Mouse (Mus musculus) right cerebral cortex, postnatal 25 days (tissue): Measurements from ENCODE around the gene Ckm.
A peak's percentile ranks its signal among the peaks of the same experiment; 100 is the strongest.

ENCODE experiments used
- DNase-seq: peaks from one replicate; pipeline ENCODE4 v3.0.0; 2022

Ckm gene

DNA sequence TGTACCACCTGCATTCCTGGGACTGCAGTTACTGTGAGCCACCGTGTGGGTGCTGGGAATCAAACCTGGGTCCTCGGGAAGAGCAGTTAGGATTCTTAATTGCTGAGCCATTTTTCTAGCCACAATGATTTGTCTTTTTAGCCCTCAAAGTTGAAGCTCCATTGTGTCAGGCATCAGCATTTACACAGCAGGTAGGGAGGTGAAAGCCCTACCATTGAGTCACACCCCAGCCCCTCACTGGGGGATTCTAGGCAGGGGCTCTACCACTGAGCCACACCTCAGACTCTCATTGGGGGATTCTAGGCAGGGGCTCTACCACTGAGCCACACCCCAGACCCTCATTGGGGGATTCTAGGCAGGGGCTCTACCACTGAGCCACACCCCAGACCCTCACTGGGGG, 31.7 kb downstream of the Ckm start:
- DNase-seq: no peak

DNA sequence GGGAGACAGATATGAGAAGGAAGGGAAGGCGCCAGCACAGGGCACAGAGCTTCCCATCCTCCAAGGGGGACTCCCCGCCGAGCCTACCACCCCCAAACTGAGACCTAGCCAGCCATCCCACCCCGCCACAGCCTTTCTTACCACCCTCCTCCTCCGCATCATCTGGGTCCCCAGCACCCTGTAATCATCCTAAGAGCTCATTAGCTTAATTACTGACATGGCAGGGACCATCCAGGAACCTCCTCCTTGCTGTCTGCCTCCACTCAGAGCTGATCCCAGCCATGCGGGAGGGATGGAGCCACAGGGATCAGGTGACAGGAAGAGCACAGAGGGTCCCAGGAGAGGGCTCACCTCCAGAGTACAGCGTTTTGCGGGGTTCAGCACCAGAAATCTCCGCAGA, 32.5 kb downstream of the Ckm start:
- DNase-seq: no peak

DNA sequence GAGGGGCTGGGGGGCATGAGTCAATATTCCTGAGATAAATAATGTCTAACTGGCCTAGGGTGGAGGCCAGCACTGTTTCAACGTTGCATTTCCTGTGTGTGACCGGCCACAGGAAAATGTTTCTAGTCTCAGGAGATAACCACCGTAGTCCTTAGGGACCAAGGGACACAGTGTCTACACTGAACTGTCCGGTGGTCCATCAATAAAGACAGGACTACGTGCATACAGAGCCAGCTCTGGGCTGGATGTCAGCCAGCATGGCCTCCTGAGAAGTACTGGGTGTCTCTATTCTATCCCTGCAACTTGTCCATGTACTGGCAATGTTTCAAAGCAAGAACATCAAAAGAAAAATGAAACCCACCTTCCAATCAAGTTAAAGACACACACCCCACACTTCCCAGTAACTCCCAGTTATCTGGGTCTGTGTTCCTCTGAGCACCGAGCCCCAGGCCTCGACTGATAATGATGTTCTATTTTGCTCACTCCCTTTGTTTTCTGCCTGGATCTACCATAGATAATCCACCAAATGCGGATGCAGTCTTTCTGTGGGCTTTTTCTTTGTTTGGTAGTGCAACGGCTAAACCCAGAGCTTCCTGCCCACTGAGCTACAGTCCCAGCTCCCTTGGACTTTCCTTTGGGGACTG, 37.0 kb downstream of the Ckm start:
- no peak for DNase-seq

DNA sequence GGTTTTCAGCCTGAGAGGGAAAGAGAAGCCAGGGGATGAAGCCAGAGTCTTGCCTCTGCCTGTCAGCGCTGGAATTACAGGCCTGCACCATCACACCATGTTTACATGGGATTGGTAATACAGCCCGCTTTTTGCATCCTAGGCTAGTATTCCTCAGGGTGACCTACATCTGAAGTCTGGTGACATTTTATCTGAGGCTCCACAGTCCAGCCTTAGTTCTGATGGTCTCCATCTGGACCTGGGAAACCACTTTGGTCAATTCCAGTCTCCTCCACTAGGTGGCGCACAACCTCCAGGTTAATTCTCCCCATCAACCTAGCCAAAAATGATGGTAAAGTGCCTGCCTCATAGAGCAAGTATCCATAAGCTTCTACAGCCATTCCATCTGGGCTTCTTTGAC, 38.8 kb downstream of the Ckm start:
- peak; percentile 79 for DNase-seq

DNA sequence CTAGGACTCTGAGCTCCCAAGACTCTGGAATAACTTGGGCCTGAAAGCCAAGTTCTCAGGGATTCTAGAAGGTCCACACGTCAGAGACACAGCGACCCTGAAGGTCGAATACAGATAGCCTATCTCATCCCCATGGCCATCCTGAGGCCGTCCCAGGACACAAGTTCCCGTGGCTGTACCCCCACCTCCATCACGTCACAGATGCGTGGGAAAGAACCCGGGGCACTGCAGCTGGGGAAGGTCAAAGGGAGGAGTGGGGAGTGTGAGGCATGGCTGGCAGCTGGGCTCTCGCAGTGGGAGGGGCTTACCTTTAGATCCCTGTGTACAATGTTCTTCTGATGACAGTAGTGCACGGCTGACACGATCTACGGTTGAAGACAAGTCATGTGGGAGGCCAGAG, 40.2 kb downstream of the Ckm start:
- DNase-seq: no peak

DNA sequence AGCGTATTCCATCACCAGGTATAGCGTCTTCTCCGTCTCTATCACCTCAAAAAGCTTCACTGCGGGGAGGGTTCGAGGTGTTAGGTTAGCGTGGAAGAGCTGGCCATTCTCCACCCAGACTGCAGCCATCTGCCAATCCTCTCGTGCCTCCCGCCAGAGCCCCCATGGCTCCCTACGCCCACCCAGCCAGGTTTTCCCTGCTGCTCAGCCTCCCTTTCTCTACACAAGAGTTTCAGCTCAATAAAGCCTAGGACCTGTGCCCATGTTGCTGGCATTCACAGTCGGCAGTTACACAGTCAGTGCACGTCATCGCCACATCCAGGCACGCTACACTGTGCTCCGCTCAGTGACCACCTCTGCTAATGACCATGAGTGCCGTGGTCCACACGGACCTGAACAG, 43.1 kb downstream of the Ckm start:
- DNase-seq: no peak

DNA sequence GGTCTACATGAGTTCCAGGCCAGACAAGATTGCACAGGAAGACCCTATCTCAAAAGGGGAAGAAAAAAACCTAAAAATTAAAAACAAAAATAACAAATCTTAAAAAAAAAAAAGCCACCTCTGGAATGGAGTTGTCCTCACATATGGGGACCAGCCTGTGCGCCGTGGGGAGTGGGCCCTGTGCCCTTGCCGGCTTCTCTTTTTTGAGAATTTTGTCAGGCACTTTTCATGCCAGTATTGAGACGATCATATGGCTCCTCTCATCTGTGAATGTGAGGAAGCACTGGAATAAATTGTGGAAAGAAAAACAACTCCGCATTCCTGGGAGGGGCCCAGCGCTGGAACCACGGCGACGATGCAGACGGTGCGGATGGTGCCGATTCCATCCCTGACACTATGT, 44.6 kb downstream of the Ckm start:
- no peak for DNase-seq

DNA sequence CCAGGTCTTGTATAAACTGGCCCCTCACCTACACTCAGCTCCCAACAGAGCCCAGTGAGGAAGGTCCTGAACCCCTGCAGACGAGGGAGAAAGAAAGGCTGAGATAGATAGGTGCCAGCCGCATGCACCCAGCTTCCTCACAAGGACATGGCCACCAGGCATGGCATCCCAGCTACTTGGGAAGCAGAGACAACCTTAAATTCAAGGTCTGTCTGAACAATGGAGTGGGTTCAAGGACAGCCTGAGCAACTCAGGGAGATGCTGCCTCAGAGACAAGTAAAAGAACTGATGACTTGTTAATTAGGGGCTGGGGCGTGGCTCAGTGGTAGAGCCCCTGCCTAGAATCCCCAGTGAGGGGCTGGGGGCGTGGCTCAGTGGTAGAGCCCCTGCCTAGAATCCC, 50.6 kb downstream of the Ckm start:
- DNase-seq: no peak

DNA sequence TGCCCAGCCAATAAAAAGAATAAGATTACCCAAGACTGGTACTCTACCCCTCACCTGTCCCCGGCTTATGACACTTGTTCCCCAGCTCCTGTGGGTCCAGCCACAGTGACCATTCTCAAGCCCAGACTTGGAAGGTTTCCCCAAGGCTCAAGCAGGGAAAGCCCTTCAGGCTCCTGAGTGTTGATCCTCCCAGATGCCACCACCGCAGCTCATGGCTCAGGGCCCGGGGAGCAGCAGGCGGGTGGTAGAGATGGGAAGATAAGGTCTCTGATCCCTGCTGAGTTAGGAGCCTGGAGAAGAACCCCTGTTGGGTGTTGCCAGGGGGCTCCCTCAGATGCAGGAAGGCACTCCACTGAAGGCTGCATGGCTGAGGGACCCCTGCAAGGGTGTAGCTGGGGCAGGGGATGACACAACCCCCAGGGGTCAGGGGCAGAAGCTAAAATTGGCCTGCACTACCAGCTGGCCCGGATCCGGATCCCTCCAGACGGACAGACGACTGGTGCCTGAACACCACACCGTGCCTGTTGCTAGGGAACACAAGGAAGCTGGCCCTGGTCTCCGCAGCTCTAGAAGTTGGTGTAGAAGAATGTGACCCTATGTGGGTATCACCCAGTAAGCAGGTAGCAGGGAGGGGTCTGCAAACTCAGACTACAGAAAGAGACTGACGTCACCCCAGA, 51.4 kb downstream of the Ckm start:
- DNase-seq: no peak

DNA sequence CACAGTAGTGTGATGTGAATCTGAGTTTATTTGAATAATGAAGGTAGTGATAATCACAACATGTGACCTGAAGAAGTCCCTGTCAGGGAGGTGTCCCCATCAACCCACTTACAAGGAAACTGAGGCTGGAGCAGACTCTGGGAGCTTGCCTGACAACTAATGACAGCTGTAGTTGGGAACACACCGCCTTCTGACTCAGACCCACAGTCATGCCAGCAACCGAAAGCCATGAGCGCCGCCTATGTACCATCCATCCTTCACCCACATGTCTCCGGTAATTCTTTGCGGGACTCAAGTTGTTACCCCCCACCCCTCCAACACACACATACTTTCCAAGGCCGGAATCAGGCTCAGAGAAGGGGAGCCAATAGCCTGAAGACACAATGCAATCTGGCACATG, 52.1 kb downstream of the Ckm start:
- no peak for DNase-seq

DNA sequence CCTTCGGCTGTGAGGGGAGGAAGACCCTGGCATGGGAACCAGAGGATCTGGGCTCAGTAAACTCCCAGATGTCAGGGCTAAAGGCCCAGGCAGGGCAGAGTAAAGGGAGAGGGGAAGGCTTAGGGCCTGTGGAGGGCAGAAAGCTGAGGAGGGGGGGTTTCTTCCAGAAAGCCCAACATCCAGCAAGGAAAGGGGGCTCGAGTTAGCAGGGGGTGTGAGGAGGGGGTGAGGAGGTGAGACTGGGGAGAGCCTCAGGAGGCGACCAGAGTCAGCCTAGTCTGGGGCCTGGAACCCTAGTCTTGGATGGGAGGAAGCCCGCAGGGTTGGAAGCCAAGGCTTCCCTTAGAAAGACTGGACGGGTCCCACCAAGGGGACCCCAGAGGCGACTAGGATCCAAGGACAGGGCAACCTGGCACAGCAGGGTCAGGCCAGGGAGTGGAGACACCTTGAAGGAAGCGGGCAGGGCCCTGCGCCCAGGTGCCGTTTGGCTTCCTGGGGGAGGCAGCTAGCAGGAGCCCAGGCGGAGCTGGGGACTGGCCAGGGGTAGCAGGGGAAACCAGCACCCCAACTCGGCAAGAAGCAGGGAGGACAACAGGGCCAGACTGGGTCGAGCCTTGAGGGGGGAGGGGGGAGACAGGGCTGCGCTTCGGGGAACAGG, 53.0 kb downstream of the Ckm start:
- no peak for DNase-seq

DNA sequence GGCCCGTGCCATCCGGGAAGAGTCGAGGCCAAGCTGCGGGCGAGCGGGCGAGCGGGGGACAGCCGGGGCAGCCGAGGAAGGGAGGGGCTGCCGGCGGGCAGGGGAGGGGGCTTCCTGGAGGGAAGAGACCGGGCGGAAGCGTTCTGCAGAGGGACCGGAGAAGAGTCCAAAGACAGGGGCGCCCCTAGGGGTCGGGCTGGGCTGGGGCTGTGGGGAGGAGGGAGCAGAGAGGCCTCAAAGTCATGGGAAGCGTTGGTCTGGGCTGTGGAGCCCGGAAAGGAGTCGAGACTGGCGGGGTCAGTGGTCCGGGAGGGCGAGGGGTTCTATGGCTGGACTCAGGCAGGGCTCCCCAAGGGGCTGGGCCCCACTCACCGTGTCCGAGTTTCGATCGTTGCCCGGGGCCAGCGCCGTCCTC, 53.5 kb downstream of the Ckm start:
- peak; percentile 52 for DNase-seq

DNA sequence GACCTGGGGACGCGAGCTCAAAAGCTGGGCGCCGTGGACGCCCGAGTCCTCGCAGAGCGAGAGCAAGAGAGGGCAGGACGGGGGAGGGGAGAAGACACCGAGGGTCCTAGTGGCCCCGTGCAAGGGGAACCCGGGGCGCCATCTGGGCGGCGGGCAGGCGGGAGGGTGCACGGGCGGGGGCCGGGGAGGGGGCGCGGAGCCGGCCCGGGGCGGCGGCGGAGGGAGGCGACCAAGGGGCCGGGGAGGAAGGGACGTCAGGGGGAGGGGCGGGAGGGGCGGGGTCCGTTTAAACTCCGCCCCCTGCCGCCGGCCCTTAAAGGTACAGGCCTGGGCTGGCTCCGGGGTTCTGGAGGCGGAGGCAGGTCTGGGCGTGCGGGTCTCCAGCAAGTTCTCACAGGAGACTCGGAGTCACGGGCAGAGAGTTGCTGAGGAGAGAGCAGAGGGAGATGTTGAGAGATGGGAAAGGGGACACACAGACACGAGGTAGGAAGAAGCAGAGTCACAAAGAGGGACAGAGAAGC, 54.1 kb downstream of the Ckm start, which contains the start of gene Mark4:
Mark4 (minus strand) TSS at position 231 of the 521 bp plus-strand sequence.
- peak; percentile 78 for DNase-seq

DNA sequence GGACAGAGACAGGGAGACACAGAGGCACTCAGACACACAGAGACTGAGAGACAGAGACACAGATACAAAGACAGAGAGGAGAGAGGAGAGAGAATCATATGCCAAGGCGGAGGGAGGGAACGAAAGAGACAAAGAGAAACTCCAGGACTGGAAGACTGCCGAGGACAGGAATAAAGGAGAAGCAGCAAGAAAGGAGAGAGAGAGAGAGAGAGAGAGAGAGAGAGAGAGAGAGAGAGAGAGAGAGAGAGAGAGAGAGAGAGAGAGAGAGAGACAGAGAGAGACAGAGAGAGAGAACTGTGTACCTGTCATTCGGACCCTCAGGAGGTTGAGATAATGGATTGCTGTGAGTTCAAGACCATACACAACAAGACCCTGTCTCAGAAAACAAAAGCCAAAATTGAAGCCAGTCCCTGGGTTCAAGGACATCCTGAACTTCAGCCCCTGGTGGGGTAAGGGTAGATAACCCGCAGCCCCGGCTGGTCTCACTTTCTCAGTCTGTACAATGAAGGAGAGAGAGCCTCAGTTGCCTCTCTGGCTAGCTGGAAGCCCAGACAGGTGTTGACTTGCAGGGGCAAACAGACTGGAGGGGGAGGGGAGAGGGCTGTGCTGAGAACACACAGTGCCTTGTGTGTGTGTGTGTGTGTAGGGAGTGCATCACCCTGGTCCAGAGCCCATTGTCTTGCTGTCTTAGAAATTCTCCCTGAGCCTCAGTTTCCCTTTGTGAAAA, 54.7 kb downstream of the Ckm start:
- DNase-seq: no peak

DNA sequence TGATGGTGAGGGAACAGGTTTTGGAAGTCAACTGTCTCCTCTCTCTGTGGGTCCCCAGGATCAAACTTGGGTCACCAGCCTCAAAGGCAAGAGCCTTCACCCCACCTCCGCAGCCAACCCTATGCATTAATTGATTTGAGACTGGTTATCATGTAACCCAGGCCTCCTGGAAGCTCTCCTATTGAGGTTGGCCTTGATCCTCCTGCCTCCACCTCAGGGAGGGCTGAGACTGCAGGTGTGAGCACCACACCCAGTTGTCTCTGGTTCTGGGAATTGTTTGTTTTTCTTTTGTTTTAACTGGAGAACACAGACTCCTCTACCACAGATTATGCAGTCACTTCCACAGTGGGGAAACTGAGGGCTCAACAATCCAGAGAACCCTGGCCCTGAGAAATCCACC, 55.9 kb downstream of the Ckm start:
- no peak for DNase-seq

DNA sequence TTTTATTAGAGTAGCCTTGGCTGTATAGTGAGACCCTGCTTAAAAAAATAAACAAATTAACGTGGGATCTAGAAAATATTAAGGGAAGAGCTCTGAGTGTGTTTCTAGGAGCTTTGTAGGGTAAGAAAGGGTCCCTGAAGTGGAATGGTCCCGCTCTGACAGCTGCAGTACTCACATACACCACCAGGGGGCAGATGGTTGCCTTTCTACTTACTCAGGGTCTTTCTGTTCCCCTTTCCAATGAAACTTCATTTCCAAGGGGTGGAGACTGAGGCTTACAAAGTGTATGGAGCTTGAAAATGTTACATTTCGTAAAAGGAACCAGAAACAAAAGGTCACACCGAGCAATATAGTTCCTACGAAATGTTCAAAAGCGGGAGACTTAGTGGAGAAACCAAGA, 56.9 kb downstream of the Ckm start:
- peak; percentile 60 for DNase-seq

DNA sequence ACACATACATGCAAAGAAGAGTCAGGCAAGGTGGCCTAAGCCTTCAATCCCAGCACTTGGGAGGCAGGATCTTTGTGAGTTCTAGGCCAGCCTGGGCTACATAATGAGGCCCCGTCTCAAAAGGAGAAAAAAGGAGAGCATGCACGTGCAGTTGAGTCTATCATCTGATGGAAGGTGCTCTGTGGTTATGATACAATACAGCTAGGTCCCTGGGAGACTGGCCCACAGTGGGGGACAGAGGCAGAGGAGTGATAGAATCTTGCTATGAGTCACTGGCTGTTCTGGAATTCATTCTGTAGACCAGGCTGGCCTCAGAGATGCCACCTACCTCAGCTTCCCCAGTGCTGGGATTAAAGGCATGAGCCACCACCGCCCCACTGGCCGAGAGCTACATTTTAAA, 57.9 kb downstream of the Ckm start:
- no peak for DNase-seq

DNA sequence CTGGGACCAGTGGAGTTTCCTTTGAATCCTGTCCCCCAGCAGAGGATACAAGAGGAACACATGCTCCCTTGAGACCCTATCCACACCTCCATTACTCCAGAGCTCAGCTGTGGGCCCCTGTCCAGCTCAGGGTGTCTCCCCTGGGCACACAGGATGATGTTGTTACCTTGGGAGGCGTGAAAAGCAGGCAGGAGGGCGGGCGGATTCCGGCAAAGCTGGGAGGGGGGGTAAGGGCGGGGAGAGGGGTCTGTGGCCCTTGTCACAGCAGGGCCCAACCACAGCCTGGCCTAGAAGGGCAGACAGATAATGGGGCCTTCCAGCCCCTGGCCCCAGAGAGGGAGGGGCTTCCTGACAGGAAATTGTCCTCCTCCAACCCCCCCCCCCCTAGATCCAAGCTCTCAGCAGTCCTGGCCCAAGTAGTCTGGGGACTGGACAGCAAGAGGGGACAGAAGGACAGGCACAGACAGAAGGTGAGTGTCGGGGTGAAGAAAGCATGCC, 58.4 kb downstream of the Ckm start, which contains the start of gene Exoc3l2:
Exoc3l2 (plus strand) TSS at position 448 of the 498 bp plus-strand sequence.
- no peak for DNase-seq

DNA sequence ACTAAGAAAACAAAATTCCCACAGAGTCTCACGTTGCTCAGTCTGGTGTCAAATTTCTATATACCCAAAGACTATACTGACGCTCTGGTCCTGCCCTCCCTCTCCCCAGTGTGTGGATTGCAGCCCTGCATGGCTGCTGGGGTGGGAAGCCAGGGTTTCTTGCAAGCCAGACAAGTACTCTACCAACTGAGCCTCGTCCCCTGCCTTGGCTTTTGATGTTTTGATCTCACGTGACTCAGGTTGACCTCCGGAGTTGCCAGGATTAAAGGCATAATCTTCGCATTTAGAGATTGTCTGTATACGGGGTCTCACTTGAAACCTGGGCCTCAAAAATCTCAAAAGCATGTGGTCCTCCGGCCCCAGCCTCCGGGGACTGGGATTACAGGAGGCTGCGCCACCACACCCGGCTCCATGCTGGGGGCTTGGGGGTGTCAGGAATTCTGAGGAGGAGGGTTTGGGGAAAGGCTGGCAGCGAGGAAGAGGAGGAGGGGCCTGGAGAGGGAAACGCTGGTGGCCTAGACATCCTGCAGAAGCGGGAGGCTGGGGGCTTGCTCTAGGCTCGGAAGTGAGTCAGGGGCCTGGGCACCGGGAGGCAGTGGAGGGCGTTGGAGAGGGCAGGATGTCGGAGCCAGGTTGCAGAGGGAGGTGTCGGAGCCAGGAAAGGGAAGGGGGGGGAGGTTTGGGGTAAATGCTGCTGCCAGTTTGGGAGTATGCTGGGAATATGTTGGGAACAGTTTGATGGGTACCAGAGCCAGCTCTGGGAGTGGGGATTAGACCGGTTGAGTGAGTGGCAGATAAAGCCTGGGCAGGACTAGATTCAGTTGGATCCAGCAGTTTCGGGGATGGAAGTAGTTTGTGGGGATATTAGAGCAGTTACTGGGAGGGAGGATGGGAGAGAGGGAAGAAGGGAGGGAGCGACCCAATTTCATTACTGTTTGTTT, 60.1 kb downstream of the Ckm start:
- no peak for DNase-seq

DNA sequence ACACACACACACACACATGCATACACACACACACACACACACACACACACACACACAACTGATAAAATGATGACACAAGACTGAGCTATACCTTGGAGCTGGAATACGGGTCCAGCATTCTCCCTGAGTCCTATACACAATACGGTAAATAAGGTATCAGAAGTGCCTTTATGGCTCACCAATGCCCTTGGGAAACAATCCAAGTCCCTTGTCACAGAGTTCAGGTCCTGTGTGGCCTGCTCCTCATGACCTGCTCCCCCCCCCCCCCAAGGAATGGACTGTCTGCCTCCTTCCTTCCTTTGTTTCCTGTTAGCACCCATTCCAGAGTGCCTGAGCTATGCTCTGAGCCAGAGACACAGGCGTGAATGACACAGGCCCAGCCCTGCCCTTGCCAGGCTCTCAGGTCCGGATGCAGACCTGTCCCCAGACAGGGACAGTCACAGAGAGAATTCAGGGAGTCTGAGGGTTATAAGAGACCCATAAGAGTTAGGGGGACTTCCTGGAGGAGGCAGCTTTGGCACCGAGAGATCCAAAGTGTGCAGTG, 62.1 kb downstream of the Ckm start:
- no peak for DNase-seq

DNA sequence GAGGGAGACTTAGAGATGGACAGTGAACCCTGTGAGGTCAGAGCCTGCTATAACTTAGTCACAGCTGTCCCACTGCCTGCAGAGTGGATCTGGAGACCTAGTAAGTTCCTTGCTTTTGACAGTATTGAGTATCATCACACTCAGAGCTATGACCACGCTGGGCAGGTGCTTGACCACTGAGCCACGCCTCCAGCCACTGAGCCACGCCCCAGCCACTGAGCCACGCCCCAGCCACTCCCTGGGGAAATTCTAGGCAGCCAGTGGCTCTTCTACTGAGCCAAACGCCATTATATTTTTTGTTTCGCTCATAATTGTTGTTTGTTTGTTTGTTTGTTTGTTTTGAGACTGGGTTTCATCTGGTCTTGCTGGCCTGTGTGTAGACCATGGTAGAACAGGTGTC, 63.1 kb downstream of the Ckm start:
- no peak for DNase-seq

DNA sequence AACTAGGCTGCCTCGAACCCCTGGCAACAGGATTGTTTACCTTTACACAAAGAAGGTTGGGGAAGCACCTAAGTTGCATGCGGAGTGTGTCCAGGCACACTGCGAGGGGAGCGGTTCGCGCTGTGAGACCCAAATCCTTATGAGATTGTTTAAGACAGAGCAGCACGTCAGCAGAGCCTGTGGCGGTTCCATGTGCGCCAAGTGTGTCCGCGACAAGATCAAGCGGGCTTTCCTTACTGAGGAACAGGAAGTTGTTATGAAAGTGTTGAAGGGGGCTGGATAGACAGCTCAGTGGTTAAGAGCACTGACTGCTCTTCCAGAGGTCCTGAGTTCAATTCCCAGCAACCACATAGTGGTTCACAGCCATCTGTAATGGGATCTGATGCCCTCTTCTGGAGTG, 63.7 kb downstream of the Ckm start:
- no peak for DNase-seq
